In the genomic region with DNA sequence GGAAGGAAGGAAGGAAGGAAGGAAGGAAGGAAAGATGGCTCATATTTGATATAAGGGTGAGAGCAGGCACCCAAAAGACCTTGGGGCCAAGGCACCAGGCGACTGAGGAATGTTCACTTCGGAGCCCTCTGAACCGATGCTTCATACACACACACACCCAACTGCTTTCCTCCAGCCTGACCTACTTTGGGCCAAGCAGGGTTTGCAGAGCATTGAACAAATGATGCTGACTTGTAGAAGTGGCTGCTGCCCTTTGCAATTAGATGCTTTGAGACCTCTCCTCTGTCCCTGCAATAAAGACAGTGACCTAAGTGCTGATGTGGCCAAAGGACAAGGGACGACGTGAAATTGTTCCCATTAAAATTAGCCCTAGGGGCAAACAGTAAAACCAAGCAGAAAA, we compare ENCODE assay signal across 15 mouse cellular contexts.
"Had no signal": no experiment of that assay in that cellular context is flagged by ENCODE, and none has a peak within 500 bp of the region (broad histone marks: within the 10 kb centered on the region; RNA-seq: fewer than 3 reads in every experiment).

No protein-coding gene starts in this region.

- H3K9me3 ChIP-seq: limb, embryonic 13.5 days; midbrain, embryonic 12.5 days; neural tube, embryonic 15.5 days had no signal

- H3K36me3 ChIP-seq: limb, embryonic 13.5 days; midbrain, embryonic 12.5 days; neural tube, embryonic 15.5 days had no signal

- DNase-seq: kidney, adult 9 months; kidney, postnatal 36 days; layer of hippocampus, adult 9-11 months; layer of hippocampus, postnatal 36 days; left cerebral cortex, postnatal 4 days; lung, adult 18-20 months; right cerebral cortex, postnatal 14 days; thymus, postnatal 4 days had no signal

- H3K27me3 ChIP-seq: midbrain, embryonic 12.5 days; neural tube, embryonic 15.5 days had no signal

- H3K9ac ChIP-seq: limb, embryonic 13.5 days; liver, embryonic 14.5 days; midbrain, embryonic 12.5 days; neural tube, embryonic 15.5 days had no signal

- H3K27ac ChIP-seq: kidney, postnatal 0 days; limb, embryonic 13.5 days; liver, embryonic 14.5 days; midbrain, embryonic 12.5 days; neural tube, embryonic 15.5 days; stomach, postnatal 0 days had no signal

- H3K4me2 ChIP-seq: limb, embryonic 13.5 days; midbrain, embryonic 12.5 days; neural tube, embryonic 15.5 days had no signal

- H3K4me3 ChIP-seq: limb, embryonic 13.5 days; midbrain, embryonic 12.5 days; myocyte; neural tube, embryonic 15.5 days had no signal
